Mouse (Mus musculus) erythroblast, embryonic 14.5 days (primary cell): Measurements from ENCODE around the gene 2310034G01Rik.

Experiments used
- GATA1 ChIP-seq: IDR thresholded peaks from 2 replicates; pipeline ENCODE4 v1.6.1; 2012; ENCODE audit warnings: low read length, inconsistent platforms, mixed read lengths
- TAL1 ChIP-seq: IDR thresholded peaks from 3 replicates; pipeline ENCODE4 v1.6.1; 2012; ENCODE audit warnings: low read length, inconsistent platforms, mixed read lengths

DNA sequence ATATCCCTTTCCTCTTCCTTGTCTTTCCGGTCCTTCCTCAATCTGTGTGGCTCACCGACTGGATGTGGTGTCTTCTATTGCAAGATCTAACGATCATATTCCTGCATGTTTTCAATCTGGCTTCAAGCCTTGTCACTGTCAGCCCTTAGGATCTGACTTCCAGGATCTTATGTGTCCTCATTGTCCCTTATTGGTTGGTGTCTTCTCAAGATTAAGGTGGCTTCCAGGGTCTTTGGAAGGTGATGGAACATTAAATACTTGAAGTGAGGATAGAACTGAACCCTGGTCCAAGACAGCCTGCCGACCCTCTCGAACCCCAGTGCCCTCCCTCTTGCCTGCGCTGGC is 11.2 kb downstream of the 2310034G01Rik start:
- TF ChIP-seq GATA1 (no peak), TAL1 (no peak)
